Mouse (Mus musculus) cerebellum, adult 2 months (tissue): Measurements from ENCODE around the gene Acacb.

Source experiments
- CTCF ChIP-seq: fragments of 200-500 bp; IDR thresholded peaks from 2 replicates; pipeline ENCODE4 v1.5.1; 2011; ENCODE audit warnings: low read depth, mild to moderate bottlenecking, control low read depth, low read length, moderate library complexity, borderline replicate concordance; ENCODE audit not compliant: insufficient read depth
- POLR2A ChIP-seq: fragments of 200-500 bp; IDR thresholded peaks from 2 replicates; pipeline ENCODE4 v1.6.1; 2011; ENCODE audit warnings: low read length, control low read depth, borderline replicate concordance; ENCODE audit not compliant: insufficient read depth

GRCm38 (mm10) chr5:114106391-114106935, 39.9 kb upstream of the Acacb start:
- no peak for TF ChIP-seq POLR2A
- no peak for TF ChIP-seq CTCF
